Mouse (Mus musculus) adipocyte (in vitro differentiated cells): ENCODE data around the gene Hnrnpul2.

ENCODE experiments used
- DNase-seq: peaks from one replicate; pipeline ENCODE4 v3.0.0-alpha.2; 2016; ENCODE audit warnings: low spot score

The Hnrnpul2 gene

GRCm38 (mm10) chr19:8819596-8820423 is at the start of gene Hnrnpul2:
Gene Hnrnpul2 (plus strand): TSS chr19:8820010.
- DNase-seq, result peak; percentile 100

GRCm38 (mm10) chr19:8770567-8771270 is 49.1 kb upstream of the Hnrnpul2 start, which contains the start of gene Tmem223:
Gene Tmem223 (plus strand): TSS chr19:8770996.
- no peak for DNase-seq

GRCm38 (mm10) chr19:8772996-8773395 is 46.8 kb upstream of the Hnrnpul2 start:
- no peak for DNase-seq

DNA sequence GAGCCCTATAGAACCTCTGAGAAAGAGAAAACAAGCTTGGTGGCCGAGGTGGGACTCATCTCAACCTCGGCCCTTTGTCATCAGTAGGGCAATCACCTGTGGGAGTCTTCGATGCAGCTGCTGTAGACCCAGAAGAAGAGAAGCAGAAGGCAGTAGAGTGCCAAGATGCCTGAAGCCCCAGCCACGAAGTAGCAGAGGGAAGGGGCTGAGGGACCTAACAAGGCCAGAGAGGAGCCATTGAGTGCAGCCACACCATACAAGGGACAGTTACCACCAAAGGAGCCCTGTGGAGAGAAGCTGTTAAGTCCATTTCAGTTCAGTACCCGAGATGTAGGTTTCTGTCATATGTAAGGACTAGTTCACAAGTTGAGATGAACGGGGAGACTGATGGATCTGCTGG is 46.4 kb upstream of the Hnrnpul2 start:
- no peak for DNase-seq

DNA sequence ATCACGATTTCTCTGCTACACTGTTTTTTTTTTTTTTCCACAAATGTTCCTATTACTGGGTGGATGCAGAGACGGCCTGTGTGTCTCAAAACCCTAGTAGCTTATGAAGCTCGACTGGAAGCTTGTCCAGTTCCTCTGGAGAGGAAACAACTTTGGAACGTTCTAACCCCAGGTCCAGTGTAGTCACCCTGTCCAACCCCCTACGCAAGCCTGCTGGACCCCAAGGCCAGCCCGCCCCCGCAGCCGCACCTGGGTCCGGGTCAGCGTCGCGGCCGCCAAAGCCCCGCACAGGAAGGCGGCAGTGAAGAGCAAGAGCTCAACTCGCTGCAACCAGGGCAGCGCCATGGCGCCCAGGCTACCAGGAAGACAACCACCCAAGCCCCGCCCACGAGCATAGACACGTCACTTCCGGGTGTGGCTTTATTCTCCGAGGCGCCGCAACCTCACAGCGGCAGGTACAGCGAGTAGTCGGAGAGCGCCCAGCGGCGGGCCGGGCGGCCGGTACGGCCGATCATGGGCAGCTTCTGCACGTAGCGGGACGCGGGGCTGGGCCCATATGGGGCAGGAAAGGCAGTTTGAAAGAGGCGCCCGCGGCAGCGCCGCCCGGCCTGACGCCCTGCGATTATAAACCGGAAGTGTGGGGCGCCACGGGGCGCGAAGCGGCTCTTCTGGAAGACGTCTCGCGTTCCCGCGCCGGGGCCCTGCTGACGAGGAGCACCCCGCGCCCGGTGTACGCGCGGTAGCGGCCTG is 45.5 kb upstream of the Hnrnpul2 start, which contains the start of gene Tmem179b:
TSS of gene Tmem179b (minus strand) at position 382 of the 750 bp plus-strand sequence.
- DNase-seq, result peak; percentile 97

GRCm38 (mm10) chr19:8774951-8775421 is 44.8 kb upstream of the Hnrnpul2 start:
- DNase-seq, result no peak

DNA sequence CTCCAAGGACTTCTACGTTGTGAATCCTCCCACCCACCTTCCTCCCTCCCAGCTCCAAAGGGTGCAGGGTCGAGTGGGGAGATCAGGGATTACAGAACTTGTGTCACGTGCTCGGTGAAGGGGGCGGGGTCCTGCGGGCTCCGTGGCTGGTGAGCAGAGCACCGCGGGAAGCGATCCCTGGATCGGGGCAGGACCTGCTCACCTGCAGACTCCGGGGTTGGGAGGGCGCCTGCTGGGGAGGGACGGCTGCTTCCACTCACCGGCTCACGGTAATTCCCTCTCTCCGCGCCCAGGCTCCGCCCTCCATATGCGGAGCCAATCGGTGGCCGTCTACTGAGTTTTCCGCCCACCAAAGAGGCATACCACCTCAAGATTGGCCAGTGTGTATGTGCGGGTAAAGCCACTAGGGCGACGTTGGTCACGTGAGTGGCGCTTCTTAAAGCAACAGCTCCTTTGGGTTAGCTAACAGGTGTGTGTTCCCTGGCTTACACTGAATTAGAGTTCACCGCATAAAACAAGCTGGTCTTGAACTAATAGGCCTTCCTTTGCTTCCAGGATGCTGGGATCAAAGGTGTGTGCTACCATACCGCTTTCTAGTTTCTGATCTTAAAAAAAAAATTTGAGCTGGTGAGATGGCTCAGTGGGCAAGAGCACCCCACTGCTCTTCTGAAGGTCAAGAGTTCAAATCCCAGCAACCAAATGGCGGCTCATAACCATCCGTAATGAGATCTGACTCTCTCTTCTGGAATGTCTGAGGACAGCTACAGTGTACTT is 33.6 kb upstream of the Hnrnpul2 start, which contains the start of gene Taf6l:
TSS of gene Taf6l (minus strand) at position 410 of the 774 bp plus-strand sequence.
- peak; percentile 97 for DNase-seq

- DNase-seq, result no peak
These were observed 31.3 kb upstream of the Hnrnpul2 start for GRCm38 (mm10) chr19:8788521-8788920.

- no peak for DNase-seq
These were observed 30.6 kb upstream of the Hnrnpul2 start for GRCm38 (mm10) chr19:8789171-8789570.

- no peak for DNase-seq
These were observed 29.6 kb upstream of the Hnrnpul2 start for GRCm38 (mm10) chr19:8790171-8790570.

DNA sequence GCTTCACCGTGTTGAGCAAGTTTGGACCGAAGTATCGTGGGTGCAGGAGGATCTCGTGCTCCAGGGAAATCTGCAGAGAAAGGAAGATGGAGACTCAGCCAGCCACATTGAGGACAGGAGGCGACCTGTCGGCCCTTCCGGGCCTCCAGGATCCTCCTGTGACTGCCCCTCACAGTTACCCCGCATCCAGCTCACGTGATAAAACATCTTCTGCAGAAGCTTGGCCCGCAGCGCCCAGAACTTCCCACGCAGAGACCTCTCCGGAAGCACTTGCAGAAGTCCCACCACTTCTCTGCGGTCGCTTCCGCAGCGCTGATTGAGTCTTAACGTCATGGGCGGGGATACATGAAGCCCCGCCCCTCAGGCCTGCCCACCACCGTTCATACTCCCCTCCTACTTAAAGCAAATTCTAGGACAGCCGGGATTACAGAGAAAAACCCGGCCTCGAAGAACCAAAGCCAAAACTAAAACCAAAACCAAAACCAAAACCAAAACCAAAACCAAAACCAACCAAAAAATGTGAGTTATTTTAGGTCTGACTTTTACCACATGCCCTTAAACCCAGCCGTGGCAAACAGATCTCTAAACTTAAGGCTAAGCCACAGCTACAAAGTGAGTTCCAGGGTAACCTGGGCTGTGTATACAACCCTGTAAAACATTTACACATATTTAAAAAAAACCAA is 21.4 kb upstream of the Hnrnpul2 start, which contains the start of gene Polr2g:
TSS of gene Polr2g (minus strand) at position 314 of the 683 bp plus-strand sequence.
- peak; percentile 97 for DNase-seq

- DNase-seq, result peak; percentile 31
These were observed 20.9 kb upstream of the Hnrnpul2 start for GRCm38 (mm10) chr19:8798947-8799315.

DNA sequence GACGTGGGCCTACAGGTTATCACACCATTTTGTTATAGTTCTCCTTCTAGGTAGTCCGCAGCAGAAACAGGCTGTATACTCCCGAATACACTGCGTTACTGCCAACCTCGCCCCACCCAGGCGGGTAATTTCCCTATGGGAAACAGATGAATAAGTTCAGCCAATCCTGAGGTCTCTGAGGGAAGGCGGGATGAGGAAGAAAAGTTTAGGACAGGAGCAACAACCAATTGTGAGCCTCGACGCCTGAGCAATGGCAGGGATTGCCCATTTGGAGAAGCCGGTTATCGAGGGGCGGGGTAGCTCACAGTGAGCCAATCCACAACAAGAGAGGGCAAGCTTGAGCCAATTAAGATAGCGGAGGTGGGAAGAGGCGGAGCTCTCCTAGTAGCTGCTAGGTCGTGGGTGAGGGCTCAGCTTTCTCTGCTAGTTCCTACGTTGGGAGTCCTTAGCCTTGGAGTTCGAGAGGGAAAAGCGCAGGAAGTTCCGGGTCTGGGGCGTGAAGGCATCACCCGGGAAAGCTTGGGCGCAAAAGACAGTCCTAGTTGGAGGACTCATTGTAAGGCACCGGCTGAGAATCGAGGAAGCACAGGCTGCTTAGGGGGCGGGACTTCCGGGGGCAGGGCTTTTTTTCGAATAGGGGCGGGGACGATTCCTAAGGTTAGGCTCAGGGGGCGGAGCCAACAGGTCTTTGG is 17.5 kb upstream of the Hnrnpul2 start, which contains the start of gene Zbtb3:
TSS of gene Zbtb3 (plus strand) at position 426 of the 692 bp plus-strand sequence.
- peak; percentile 100 for DNase-seq

GRCm38 (mm10) chr19:8803204-8803780 is 16.5 kb upstream of the Hnrnpul2 start:
- no peak for DNase-seq

DNA sequence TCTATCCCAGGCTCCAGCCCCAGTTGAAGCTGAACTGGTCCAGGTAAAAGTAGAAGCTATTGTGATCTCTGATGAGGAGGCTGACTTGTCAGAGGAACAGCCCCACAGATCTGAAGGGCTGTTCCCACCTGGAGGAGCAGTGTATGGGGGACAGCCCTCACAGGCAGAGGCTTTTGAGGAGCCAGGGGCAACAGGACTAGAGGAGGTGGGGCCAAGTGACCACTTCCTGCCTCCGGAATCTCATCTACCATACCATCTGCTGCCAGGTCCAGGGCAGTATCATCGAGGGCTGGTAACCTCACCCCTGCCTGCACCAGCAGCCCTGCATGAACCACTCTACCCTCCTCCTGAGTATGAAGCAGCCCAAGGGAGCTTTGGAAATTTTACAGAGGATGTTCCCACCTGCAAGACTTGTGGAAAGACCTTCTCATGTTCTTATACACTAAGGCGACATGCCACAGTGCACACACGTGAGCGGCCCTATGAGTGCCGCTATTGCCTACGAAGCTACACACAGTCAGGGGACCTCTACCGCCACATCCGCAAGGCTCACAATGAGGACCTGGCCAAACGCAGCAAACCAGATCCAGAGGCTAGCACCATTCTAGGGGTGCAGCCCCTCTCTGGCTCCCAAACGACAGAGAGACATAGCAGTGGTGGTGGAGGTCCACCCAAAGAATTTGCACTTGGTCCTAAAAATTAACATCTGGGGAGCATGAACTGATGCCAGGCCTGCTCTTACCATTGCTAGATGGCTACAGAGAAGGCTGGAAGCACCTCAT is 15.7 kb upstream of the Hnrnpul2 start:
- no peak for DNase-seq

DNA sequence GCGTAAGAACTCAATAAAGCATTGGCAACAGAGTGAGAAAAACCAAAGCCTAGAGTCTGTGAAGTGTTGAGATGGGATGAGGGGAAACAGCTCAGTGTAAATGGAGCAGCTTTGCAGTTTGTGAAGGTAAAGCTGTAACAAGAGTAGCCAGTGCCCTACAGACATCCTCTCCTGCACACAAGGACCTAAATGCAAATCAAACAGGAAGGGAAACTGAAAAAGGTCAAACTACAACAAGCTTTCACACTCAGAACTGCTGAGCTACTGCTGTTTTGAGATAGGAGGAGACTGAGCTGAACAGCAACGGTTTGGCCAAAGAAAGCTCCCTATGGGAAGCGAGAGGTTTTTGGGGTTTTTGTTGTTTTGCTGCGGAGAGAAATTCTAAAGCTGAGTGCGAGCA is 13.0 kb upstream of the Hnrnpul2 start:
- DNase-seq, result no peak

DNA sequence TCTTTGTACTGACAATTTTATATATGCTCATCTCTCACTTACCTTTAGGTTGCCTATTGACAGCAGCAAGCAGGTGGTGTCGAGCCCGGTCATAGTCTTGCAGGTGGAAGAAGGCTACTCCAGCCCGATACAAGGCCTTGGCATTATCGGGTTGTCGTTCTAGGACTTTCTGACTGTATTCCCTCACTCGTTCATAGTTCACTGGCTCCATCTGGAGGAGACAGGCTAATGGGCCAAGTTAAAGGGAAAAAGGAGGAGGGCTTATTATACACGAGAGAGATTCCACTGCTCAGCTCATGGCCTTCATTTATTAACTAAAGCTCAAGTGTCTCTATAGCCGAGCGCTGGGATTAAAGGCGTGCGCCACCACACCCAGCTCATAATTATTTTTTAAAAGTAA is 4.0 kb upstream of the Hnrnpul2 start:
- DNase-seq, result peak; percentile 55

DNA sequence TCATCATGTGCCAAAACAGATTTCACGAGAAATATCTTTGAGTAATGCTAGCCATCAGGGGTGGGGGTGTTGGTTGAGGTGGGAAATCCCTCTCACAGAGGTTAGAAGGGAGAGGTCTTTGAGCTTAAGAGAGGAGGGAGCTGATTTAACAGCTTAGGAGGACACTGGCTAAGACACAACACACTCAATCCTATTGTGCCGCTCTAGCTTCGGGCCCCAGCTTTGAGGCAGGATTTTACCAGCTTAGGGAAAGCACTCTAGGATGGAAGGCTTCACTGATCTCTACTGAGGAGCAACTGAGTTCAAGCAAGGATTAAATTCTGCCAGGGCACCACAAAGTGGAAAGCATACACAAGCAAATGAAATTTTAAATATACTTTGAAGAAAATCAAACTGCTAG is 2.8 kb upstream of the Hnrnpul2 start:
- no peak for DNase-seq

DNA sequence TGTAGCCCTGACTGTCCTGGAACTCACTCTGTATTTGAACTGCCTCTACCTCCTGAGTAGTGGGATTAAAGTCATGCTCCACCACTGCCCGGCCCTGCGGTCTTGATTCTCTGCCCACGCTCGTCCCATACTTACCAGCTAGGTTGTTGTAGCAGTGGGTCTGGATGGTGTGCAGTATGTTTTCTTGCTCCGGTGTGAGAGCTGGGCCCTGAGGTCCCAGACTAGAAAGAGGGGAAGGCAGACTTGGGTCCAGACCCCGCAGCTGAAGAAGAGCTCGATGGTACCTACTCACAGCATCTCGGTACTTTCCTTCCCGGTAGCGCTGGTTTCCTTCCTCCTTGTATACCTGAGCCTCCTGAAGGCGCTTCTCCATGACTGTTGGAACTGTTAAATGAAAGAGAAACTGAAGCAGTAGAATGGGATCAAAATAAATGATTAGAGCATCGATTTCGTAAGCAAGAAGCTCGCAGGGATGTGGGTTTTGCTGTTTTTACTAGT is 1.5 kb upstream of the Hnrnpul2 start:
- DNase-seq, result no peak
